Mouse (Mus musculus) liver, postnatal 0 days (tissue): ENCODE measurements around the gene Sec14l2. TPM values are rescaled to one million over a fixed set of nuclear protein-coding genes. Genes with fewer than 3 reads are reported as not detected.
A peak's percentile ranks its signal among the peaks of the same experiment; 100 is the strongest.

Experiments used
- ATAC-seq: fragments of 200-750 bp; cut with Nextera tagmentation; 2 replicates; pipeline ENCODE4 v1.8.0; 2017; ENCODE audit warnings: mild to moderate bottlenecking, moderate library complexity
- DNase-seq: peaks from one replicate; pipeline ENCODE4 v3.0.0-alpha.2; 2016
- H3K27ac ChIP-seq: fragments of 300-500 bp; sonication (generic); 2 replicates; pipeline ENCODE4 v1.5.1; 2014; ENCODE audit warnings: antibody characterized with exemption, moderate library complexity, mild to moderate bottlenecking, low read depth
- H3K27me3 ChIP-seq: fragments of 300-500 bp; sonication (generic); 2 replicates; pipeline ENCODE4 v1.6.1; 2014; ENCODE audit warnings: low read length, control low read depth, mixed read lengths; ENCODE audit not compliant: insufficient read depth
- H3K36me3 ChIP-seq: fragments of 300-500 bp; sonication (generic); replicated peaks from 2 replicates; pipeline ENCODE4 v1.6.1; 2014; ENCODE audit warnings: mild to moderate bottlenecking, control low read depth, low read length, moderate library complexity, mixed read lengths; ENCODE audit not compliant: insufficient read depth
- H3K4me1 ChIP-seq: fragments of 300-500 bp; sonication (generic); 2 replicates; pipeline ENCODE4 v1.6.1; 2014; ENCODE audit warnings: antibody characterized with exemption, mild to moderate bottlenecking, control low read depth; ENCODE audit not compliant: insufficient read depth
- H3K4me2 ChIP-seq: fragments of 300-500 bp; sonication (generic); 2 replicates; pipeline ENCODE4 v1.6.1; 2014; ENCODE audit warnings: low read depth, mild to moderate bottlenecking, low read length, moderate library complexity, mixed read lengths
- H3K4me3 ChIP-seq: fragments of 300-500 bp; sonication (generic); 2 replicates; pipeline ENCODE4 v1.5.1; 2014; ENCODE audit warnings: low read depth, low read length
- H3K9ac ChIP-seq: fragments of 300-500 bp; sonication (generic); replicated peaks from 2 replicates; pipeline ENCODE4 v1.6.1; 2014; ENCODE audit warnings: mild to moderate bottlenecking, moderate library complexity
- H3K9me3 ChIP-seq: fragments of 300-500 bp; sonication (generic); 2 replicates; pipeline ENCODE4 v1.6.1; 2016; ENCODE audit warnings: mild to moderate bottlenecking, control low read depth, low read length, mixed read lengths
- CTCF ChIP-seq: sonication (generic); IDR thresholded peaks from 2 replicates; pipeline ENCODE4 v1.5.1; 2016; ENCODE audit warnings: antibody characterized with exemption, low read depth
- EP300 ChIP-seq: IDR thresholded peaks from 2 replicates; pipeline ENCODE4 v1.6.1; 2016; ENCODE audit warnings: antibody characterized with exemption, low read depth, mild to moderate bottlenecking
- WGBS: fragments of 180-500 bp; shearing (Covaris S2); extraction: QIAGEN DNeasy Blood & Tissue Kit; methylation state at CpG from one replicate; pipeline ENCODE4 v1.1.7; 2014; ENCODE audit not compliant: insufficient replicate concordance; 5-methylcytosine and 5-hydroxymethylcytosine counted together
- polyA plus RNA-seq: library from polyadenylated mRNA; unstranded; fragments of >200 nt; fragmentation: Nextera tagmentation; extraction: Ambion mirVana; gene quantifications from 2 replicates; pipeline ENCODE4 v1.2.1, GENCODE M21; 2015

Sec14l2 gene
- polyA plus RNA-seq, 1 experiment from 2014 or later, result 54.2 TPM

GRCm38 (mm10) chr11:4105444-4105843 lies 17.8 kb downstream of the Sec14l2 start:
- no peaks in the 10 kb centered on the region for H3K27me3 ChIP-seq
- no peak overlapping the region for H3K27ac ChIP-seq
- H3K4me2 ChIP-seq, result no peak overlapping the region
- ATAC-seq, result no peak
- TF ChIP-seq CTCF (no peak), EP300 (no peak)
- DNase-seq, result no peak
- H3K9ac ChIP-seq, result no peak overlapping the region
- H3K4me1 ChIP-seq, result no peaks in the 10 kb centered on the region
- 62% methylated on average over 6 of the region's 6 CpGs for WGBS
- H3K4me3 ChIP-seq, result no peak overlapping the region
- H3K36me3 ChIP-seq, result peaks cover 37% of the 10 kb centered on the region
- H3K9me3 ChIP-seq, result no peaks in the 10 kb centered on the region

- Histone ChIP-seq H3K4me1 (no peaks in the 10 kb centered on the region), H3K4me2 (no peak overlapping the region), H3K9me3 (no peaks in the 10 kb centered on the region), H3K9ac (no peak overlapping the region), H3K27me3 (no peaks in the 10 kb centered on the region), H3K4me3 (no peak overlapping the region), H3K27ac (no peak overlapping the region), H3K36me3 (peaks cover 34% of the 10 kb centered on the region)
- 79% methylated on average over 5 of the region's 5 CpGs for WGBS
- TF ChIP-seq EP300 (no peak), CTCF (no peak)
- ATAC-seq (no peak), DNase-seq (no peak)
Observed at GRCm38 (mm10) chr11:4104989-4105388, 18.2 kb downstream of the Sec14l2 start.

GRCm38 (mm10) chr11:4103522-4103921 lies 19.7 kb downstream of the Sec14l2 start:
- Histone ChIP-seq H3K27me3 (no peaks in the 10 kb centered on the region), H3K4me2 (no peak overlapping the region), H3K4me3 (no peak overlapping the region), H3K4me1 (no peaks in the 10 kb centered on the region), H3K9ac (no peak overlapping the region), H3K9me3 (no peaks in the 10 kb centered on the region), H3K36me3 (peaks cover 34% of the 10 kb centered on the region), H3K27ac (no peak overlapping the region)
- TF ChIP-seq CTCF (no peak), EP300 (no peak)
- ATAC-seq (no peak), DNase-seq (no peak)
- 82% methylated on average over 14 of the region's 14 CpGs for WGBS

- no peaks in the 10 kb centered on the region for H3K9me3 ChIP-seq
- no peak overlapping the region for H3K4me3 ChIP-seq
- DNase-seq, result no peak
- WGBS, result 73% methylated on average over 5 of the region's 5 CpGs
- H3K9ac ChIP-seq, result no peak overlapping the region
- no peak for ATAC-seq
- peaks cover 29% of the 10 kb centered on the region for H3K36me3 ChIP-seq
- H3K27me3 ChIP-seq, result no peaks in the 10 kb centered on the region
- no peak overlapping the region for H3K27ac ChIP-seq
- TF ChIP-seq EP300, result no peak
- TF ChIP-seq CTCF, result no peak
- H3K4me1 ChIP-seq, result peaks cover 9% of the 10 kb centered on the region
- H3K4me2 ChIP-seq, result no peak overlapping the region
Observed at GRCm38 (mm10) chr11:4101851-4102250, 21.4 kb downstream of the Sec14l2 start.

- Histone ChIP-seq H3K9me3 (no peaks in the 10 kb centered on the region), H3K4me1 (peaks cover 27% of the 10 kb centered on the region), H3K4me3 (no peak overlapping the region), H3K27ac (no peak overlapping the region), H3K9ac (no peak overlapping the region), H3K36me3 (peaks cover 24% of the 10 kb centered on the region), H3K27me3 (no peaks in the 10 kb centered on the region), H3K4me2 (no peak overlapping the region)
- DNase-seq, result no peak
- no peak for TF ChIP-seq CTCF
- no peak for TF ChIP-seq EP300
- WGBS, result 68% methylated on average over 3 of the region's 3 CpGs
- ATAC-seq, result no peak
Observed at GRCm38 (mm10) chr11:4099447-4099846, 23.8 kb downstream of the Sec14l2 start.

- ATAC-seq, result no peak
- Histone ChIP-seq H3K27me3 (no peaks in the 10 kb centered on the region), H3K36me3 (peaks cover 23% of the 10 kb centered on the region), H3K9me3 (no peaks in the 10 kb centered on the region), H3K4me3 (no peak overlapping the region), H3K4me1 (peaks cover 33% of the 10 kb centered on the region), H3K9ac (no peak overlapping the region), H3K4me2 (no peak overlapping the region), H3K27ac (no peak overlapping the region)
- TF ChIP-seq EP300, result no peak
- TF ChIP-seq CTCF, result no peak
- 71% methylated on average over 7 of the region's 7 CpGs for WGBS
- DNase-seq, result no peak
Observed at GRCm38 (mm10) chr11:4098816-4099215, 24.4 kb downstream of the Sec14l2 start.

GRCm38 (mm10) chr11:4098120-4098519 lies 25.1 kb downstream of the Sec14l2 start:
- Histone ChIP-seq H3K9ac (no peak overlapping the region; the same call in 1 of the 2 replicates), H3K4me3 (no peak overlapping the region), H3K9me3 (no peaks in the 10 kb centered on the region), H3K4me2 (no peak overlapping the region), H3K27me3 (no peaks in the 10 kb centered on the region), H3K4me1 (peaks cover 36% of the 10 kb centered on the region), H3K27ac (no peak overlapping the region), H3K36me3 (peaks cover 17% of the 10 kb centered on the region)
- TF ChIP-seq CTCF (peak; percentile 38; the same call in 1 of the 2 replicates), EP300 (no peak)
- ATAC-seq, result no peak
- DNase-seq, result no peak
- 55% methylated on average over 8 of the region's 8 CpGs for WGBS
